Mouse (Mus musculus) megakaryocyte-erythroid progenitor cell, adult 5-6 weeks (primary cell): ENCODE data around the gene Id3. TPM values are rescaled to one million over a fixed set of nuclear protein-coding genes. Genes with fewer than 3 reads are reported as not detected.

Source experiments
- ATAC-seq: replicated peaks from 2 replicates; pipeline ENCODE4 v1.8.0; 2016; ENCODE audit warnings: mild to moderate bottlenecking, inconsistent platforms; ENCODE audit not compliant: severe bottlenecking, poor library complexity, low FRiP score, low TSS enrichment
- total RNA-seq, 2 experiments: library from RNA; stranded (forward) in 1 of 2; stranded (reverse) in 1 of 2; fragments of 200-1000, 215-1000 nt in 1 of 2; fragments of >200 nt in 1 of 2; fragmentation: Nextera tagmentation in 1 of 2; gene quantifications; 2 replicates each; pipeline ENCODE4 v1.2.3; 2014 to 2017

Id3 gene
- total RNA-seq, 2 experiments from 2014 or later: 1.5 to 3.1 TPM

GRCm38 (mm10) chr4:136123111-136123791 lies 20.0 kb upstream of the Id3 start:
- no peak for ATAC-seq

DNA sequence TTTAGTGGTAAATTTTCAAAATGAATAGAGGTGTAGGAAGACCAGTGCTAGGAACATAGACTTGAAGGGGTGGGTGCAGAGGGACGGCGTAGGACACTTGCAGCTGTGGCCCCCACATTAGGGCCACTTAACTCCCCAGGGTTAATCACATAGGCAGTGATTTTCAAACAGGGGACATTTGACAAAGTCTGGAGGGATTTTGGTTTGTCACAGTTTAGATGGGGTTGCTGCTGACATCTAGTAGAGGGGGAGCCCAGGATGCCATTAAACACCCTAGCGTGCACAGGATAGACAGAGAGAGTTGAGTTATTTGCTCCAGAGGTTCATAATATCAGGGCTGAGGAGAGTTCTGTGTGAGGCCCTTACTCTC lies 19.5 kb upstream of the Id3 start:
- ATAC-seq: no peak

GRCm38 (mm10) chr4:136124581-136124980 lies 18.7 kb upstream of the Id3 start:
- ATAC-seq: no peak

GRCm38 (mm10) chr4:136125458-136125857 lies 17.8 kb upstream of the Id3 start:
- ATAC-seq: no peak

GRCm38 (mm10) chr4:136126019-136126418 lies 17.3 kb upstream of the Id3 start:
- no peak for ATAC-seq

DNA sequence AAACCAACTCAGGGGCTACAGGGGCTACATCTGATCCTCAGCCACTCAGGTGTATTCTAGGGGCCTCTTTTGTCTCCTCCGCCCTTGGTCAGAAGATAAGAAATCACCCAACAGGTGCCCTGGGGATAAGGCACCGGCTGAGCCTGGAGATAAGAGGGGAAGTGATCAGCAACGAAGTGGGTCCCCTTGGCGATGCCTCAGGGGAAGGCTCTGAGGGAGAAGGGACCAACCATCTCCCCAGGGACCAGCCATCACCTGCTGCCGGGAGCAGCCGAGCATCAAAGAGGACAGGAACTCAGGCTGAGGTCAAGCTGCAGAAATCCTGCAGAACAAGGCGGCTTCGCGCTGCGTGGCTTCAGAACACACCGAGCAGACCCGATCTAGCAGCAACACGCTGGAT lies 15.6 kb upstream of the Id3 start:
- no peak for ATAC-seq

- ATAC-seq: no peak
Observed at GRCm38 (mm10) chr4:136129842-136130241, 13.5 kb upstream of the Id3 start.

GRCm38 (mm10) chr4:136133801-136134200 lies 9.5 kb upstream of the Id3 start:
- ATAC-seq: no peak

GRCm38 (mm10) chr4:136134418-136134977 lies 8.8 kb upstream of the Id3 start:
- ATAC-seq: peak; percentile 37; the same call in 1 of the 2 replicates

- no peak for ATAC-seq
Observed at GRCm38 (mm10) chr4:136134978-136135873, 8.1 kb upstream of the Id3 start.

GRCm38 (mm10) chr4:136135874-136136728 lies 7.2 kb upstream of the Id3 start:
- no peak for ATAC-seq

DNA sequence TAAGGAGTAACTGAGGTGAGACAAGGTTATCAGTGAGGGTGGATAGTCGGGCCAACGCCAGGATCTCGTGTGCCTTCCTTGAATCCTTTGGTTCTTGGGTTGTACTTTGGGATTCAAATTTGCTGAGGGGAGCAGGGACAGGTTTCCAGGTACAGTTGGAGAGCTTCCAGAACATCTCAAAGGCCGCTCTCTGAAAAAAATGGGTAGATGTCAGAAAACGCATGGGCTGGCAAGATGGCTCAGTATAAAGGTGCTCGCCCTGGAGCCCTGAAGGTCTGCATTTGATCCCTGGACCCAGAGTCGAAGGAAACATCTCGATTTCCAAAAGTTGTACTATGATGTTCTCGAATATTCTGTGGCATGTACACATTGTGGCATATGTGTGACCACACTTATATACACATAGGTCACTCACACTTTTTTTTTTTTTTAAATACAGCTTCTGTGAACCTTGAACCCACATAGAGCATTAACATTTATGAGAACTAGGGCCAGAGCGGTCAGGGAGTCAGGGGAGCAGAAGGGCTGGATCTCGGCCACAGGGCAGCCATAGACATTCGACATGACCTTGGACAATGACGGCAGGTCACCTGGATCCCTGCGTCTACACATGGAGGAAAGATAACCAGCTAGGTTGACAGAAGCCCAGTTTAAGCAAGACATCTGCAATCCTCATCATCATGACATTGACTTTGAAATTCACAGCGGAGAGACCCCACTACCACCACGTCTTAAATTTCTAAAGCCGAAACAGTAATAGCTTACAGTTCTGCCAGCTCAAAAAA lies 3.8 kb upstream of the Id3 start:
- ATAC-seq: no peak

- ATAC-seq: peak; percentile 82
Observed at GRCm38 (mm10) chr4:136140327-136141250, 2.7 kb upstream of the Id3 start.

DNA sequence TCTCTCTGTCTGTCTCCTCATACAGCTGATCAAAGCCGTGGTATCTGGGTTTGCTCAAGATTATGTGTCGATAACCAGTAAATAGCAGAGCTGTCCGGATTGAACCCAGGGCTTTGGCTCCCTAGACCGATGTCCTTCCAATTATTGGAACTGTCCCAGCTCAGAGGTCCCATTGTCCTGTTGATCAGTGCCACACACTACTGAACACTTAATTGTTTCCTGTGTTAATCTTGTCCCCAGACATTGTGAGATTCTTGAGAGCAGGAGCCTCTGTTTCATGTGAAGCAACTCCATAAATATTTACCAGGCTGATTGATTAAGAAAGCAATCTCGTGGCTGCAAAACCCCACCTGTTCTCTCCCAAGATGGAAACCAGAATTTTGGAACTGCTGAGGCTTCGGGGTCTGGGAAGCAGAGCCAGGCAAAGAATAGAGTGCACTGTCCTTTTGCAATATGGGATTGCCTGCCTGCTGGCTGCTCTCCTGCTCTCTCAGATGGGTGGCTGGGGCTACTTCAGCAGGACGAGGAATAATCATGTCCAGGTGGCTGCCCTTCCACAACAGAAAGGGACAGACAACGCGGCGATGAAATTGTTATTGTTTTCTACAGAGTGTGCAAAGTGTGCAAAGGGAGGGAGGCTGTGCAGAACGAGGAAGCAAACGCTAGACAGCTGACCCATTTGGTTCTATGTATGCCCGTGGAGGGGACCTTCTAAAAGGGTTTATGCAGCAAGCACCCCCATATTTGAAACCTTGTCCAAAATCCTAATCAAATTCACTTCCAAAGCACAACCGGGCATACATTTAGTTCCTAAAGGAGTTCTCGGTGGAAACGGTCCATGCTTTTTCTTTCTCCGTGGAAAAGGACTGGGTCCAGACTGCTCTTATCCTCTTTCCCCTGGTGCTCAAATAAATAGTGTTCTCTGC lies 767 bp upstream of the Id3 start:
- no peak for ATAC-seq

GRCm38 (mm10) chr4:136144126-136144926 lies 1.0 kb downstream of the Id3 start:
- peak; percentile 38; the same call in 1 of the 2 replicates for ATAC-seq

DNA sequence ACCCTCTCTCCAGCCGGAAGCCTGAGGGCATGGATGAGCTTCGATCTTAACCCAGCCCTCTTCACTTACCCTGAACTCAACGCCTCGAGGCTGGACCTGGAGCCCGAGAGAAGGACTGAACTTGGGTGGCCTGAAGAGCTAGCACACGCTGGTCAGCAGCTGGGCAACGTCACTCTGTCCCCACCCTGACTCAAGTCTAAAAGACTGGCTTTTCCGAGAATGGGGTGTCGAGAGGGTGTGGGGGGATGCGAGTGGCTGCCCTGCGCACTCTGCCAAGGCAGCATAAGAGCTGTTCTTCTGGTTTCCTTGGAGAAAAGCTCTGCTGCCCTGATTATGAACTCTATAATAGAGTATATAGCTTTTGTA lies 1.6 kb downstream of the Id3 start:
- ATAC-seq: no peak
